Mouse (Mus musculus) midbrain, embryonic 10.5 days (tissue): ENCODE results near the gene Il2rg. TPM values are rescaled to one million over a fixed set of nuclear protein-coding genes. Genes with fewer than 3 reads are reported as not detected.

ENCODE experiments used
- DNase-seq: peaks from one replicate; pipeline ENCODE4 v3.0.0-alpha.2; 2017; ENCODE audit warnings: low spot score
- H3K27ac ChIP-seq: fragments of 300-500 bp; sonication (generic); replicated peaks from 2 replicates; pipeline ENCODE4 v1.5.1; 2016; ENCODE audit warnings: mild to moderate bottlenecking
- H3K27me3 ChIP-seq: fragments of 300-500 bp; sonication (generic); 2 replicates; pipeline ENCODE4 v1.6.1; 2016; ENCODE audit warnings: low read depth, mild to moderate bottlenecking; ENCODE audit not compliant: poor library complexity, severe bottlenecking
- H3K36me3 ChIP-seq: fragments of 300-500 bp; sonication (generic); 2 replicates; pipeline ENCODE4 v1.6.1; 2016; ENCODE audit warnings: mild to moderate bottlenecking, moderate library complexity
- H3K4me1 ChIP-seq: fragments of 300-500 bp; sonication (generic); 2 replicates; pipeline ENCODE4 v1.6.1; 2016
- H3K4me3 ChIP-seq: fragments of 300-500 bp; sonication (generic); 2 replicates; pipeline ENCODE4 v1.5.1; 2016; ENCODE audit warnings: mild to moderate bottlenecking, moderate library complexity
- H3K9me3 ChIP-seq: fragments of 300-500 bp; sonication (generic); replicated peaks from 2 replicates; pipeline ENCODE4 v1.6.1; 2016; ENCODE audit warnings: mild to moderate bottlenecking
- WGBS: fragments of 180-500 bp; shearing (Covaris S2); methylation state at CpG from one replicate; pipeline ENCODE4 v1.1.7; 2016; 5-methylcytosine and 5-hydroxymethylcytosine counted together
- polyA plus RNA-seq: library from polyadenylated mRNA; unstranded; fragments of >200 nt; fragmentation: Nextera tagmentation; extraction: Ambion mirVana; gene quantifications from 2 replicates; pipeline ENCODE4 v1.2.1, GENCODE M21; 2016

Il2rg gene
- polyA plus RNA-seq, 1 experiment from 2014 or later, result 3.0 TPM

DNA sequence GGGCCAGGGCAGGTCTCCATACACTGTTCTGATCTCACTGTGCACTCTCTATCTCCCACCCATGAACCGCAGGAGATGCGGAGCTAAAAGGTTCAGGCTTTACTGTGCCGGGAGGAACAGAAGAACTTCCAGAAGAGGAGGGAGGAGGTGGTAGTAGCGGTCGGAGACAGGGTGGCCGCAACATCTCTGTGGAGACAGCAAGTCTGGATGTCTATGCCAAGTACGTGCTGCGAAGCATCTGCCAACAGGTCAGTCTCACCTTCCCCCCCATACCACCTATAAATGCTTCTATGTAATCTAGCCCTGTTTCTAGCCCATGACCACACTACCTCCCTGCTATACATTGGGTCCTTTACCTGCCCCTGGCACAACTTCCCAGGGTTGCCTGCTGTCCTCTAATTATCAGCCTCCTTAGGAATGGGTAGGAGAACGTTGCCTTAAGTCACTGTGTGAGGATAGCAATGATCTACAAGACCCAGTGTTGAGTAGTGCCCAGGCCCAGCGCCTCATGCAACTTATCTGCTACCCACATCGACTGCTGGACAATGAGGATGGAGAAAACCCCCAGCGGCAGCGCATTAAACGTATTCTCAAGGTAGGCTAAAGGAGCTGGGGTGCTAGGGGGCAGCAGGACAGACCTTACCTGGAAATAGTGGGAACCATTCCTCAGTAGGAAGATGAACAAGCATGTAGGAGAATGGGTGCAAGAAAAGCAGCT is 18.1 kb upstream of the Il2rg start:
- WGBS, result 94% methylated on average over 14 of the region's 14 CpGs
- Histone ChIP-seq H3K36me3 (peaks cover 100% of the 10 kb centered on the region), H3K4me1 (no peaks in the 10 kb centered on the region), H3K9me3 (no peaks in the 10 kb centered on the region), H3K27ac (no peak overlapping the region), H3K27me3 (peaks cover 88% of the 10 kb centered on the region), H3K4me3 (no peak overlapping the region)
- no peak for DNase-seq

DNA sequence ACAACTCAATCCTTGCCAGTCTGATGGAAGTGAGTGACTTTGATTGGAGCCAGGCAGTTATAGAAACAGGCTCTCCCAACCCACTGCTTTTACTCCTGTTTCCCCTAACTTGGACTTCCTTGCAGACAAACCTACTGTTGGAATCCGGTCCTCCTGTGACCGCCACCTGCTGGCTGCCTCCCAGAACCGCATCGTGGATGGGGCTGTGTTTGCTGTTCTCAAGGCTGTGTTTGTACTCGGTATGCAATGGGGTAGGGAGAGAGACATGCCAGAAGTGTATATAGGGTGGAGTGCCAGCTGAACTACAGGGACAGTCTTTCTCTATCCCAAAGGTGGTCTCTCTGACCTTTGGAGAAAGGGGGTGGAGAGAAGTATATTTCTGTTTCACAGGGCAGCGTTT is 17.5 kb upstream of the Il2rg start:
- H3K27me3 ChIP-seq, result peaks cover 91% of the 10 kb centered on the region
- DNase-seq, result peak; percentile 48
- no peaks in the 10 kb centered on the region for H3K4me1 ChIP-seq
- no peak overlapping the region for H3K27ac ChIP-seq
- H3K4me3 ChIP-seq, result no peak overlapping the region
- WGBS, result 41% methylated on average over 6 of the region's 6 CpGs
- H3K36me3 ChIP-seq, result peaks cover 100% of the 10 kb centered on the region
- no peaks in the 10 kb centered on the region for H3K9me3 ChIP-seq

DNA sequence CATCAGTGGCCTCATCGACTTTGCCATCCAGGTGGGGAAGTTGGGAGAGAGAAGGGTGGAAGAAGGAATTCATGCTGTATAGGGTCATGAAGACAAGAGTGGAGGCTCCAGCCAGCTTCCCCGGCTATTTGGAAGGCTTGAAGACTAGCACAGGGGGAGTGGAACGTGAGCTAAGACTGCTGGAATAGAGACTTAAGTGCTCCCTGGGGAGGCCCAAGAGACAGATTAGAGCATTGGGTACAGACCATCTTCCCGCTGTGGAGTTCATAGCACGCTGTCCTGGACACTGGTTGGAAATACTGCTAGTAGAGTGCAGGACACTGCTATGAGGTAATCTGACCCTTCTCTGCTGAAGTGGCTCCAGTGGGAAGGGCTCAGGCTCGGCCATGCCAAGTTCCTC is 14.8 kb upstream of the Il2rg start:
- no peak overlapping the region for H3K4me3 ChIP-seq
- H3K27me3 ChIP-seq, result peaks cover 77% of the 10 kb centered on the region
- H3K36me3 ChIP-seq, result peaks cover 99% of the 10 kb centered on the region
- no peak overlapping the region for H3K27ac ChIP-seq
- 86% methylated on average over 6 of the region's 6 CpGs for WGBS
- no peaks in the 10 kb centered on the region for H3K9me3 ChIP-seq
- no peak for DNase-seq
- no peaks in the 10 kb centered on the region for H3K4me1 ChIP-seq

DNA sequence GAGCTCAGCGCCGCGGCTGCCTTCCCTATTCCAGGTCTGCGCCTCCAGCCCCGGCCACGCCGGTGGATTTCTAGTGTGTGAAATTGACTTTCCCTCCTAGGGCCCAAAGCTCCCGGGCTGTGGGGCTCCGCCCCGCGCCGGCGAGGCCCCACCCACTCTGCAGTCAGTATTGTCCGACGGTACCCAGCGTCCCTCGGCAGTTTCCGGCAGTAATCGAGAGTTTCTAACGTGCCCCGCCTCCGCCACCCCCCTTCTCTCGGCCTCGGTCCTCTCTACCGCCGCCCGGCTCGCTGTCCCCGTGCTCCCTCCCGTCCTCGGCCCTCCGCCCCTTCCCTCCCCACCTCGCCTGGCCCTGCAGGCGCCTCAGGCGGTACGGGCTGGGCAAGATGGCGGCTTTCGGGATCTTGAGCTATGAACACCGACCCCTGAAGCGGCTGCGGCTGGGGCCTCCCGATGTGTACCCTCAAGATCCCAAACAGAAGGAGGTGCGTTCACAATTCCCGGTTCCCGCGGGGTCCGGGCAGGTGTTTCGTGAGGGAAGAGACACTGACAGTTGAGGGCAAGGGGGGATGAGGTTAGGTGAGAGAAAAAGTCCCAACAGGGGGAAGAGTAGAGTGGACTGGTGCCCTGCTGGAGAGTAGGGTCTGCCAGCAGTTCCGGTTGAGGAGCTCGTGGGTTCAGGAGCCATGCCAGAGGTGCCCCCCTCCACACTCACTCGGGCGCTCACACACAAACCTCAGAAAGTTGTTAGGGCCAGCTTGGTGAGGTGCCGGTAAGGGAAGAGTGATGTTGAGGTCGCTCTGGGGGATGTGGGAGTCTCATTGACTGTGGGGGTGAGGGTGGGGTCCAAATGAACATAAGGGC is 6.1 kb upstream of the Il2rg start, which contains the start of gene Med12:
Gene Med12, plus strand, starts transcription at position 156 of the 864 bp plus-strand sequence.
- no peaks in the 10 kb centered on the region for H3K9me3 ChIP-seq
- 16% methylated on average over 51 of the region's 54 CpGs for WGBS

DNA sequence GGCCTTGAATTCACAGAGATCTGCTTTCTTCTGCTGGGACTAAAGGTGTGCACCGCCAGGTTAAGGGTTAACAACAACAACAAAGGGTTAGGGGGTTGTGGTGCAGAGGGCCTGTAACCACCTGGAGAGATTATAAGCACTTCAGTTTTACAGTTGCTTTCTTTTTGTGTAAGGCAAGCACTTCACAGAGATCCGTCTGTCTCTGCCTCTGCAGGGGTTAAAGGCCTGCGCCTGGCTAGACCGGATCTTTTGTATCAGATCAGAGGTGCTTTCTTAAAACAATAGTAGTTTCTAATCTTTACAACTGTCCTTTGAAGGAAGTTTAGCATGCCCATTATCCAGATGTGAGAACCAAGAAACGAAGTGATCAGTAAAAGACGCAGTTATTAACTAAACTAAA is 5.4 kb upstream of the Il2rg start:
- no peak for DNase-seq
- H3K4me3 ChIP-seq, result peak overlapping the region; percentile 65
- 19% methylated on average over 6 of the region's 6 CpGs for WGBS
- peaks cover 11% of the 10 kb centered on the region for H3K4me1 ChIP-seq
- H3K27me3 ChIP-seq, result peaks cover 70% of the 10 kb centered on the region
- no peaks in the 10 kb centered on the region for H3K9me3 ChIP-seq
- peaks cover 27% of the 10 kb centered on the region for H3K36me3 ChIP-seq
- H3K27ac ChIP-seq, result peak overlapping the region; percentile 91

More for the DNA sequence above, 6.1 kb upstream of the Il2rg start, which contains the start of gene Med12:
- peaks cover 64% of the 10 kb centered on the region for H3K27me3 ChIP-seq
- H3K4me3 ChIP-seq, result peak within 1 kb of the TSS; percentile 65
- H3K4me1 ChIP-seq, result peaks cover 11% of the 10 kb centered on the region
- peaks cover 34% of the 10 kb centered on the region for H3K36me3 ChIP-seq
- peak; percentile 88 for DNase-seq
- peak within 1 kb of the TSS; percentile 91 for H3K27ac ChIP-seq

DNA sequence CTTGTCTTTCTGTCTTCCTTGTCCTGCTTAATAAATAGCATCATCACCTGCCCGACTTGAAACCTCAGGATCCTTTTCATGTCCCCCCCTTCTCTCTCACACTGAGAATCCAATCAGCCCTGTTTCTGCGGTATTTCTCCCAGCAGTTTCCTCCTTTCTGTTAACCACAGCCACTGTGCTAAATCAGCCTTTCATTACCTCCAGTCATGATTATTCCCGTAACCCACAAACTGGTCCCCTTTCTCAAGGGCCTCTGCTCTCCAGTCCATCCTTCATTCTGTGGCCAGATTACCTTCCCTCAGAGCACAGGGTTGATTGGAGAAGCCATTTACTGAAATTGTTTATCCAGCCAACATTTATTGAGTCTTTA is 685 bp upstream of the Il2rg start, which contains the start of gene Gm20489:
Gene Gm20489, minus strand, starts transcription at position 269 of the 370 bp plus-strand sequence.
- H3K4me1 ChIP-seq, result peaks cover 4% of the 10 kb centered on the region; the same call in 1 of the 2 replicates
- DNase-seq, result no peak
- WGBS, result 69% methylated on average over 3 of the region's 3 CpGs
- peaks cover 80% of the 10 kb centered on the region for H3K27me3 ChIP-seq
- no peaks in the 10 kb centered on the region for H3K36me3 ChIP-seq
- no peak within 1 kb of the TSS for H3K27ac ChIP-seq
- no peak within 1 kb of the TSS for H3K4me3 ChIP-seq
- no peaks in the 10 kb centered on the region for H3K9me3 ChIP-seq

DNA sequence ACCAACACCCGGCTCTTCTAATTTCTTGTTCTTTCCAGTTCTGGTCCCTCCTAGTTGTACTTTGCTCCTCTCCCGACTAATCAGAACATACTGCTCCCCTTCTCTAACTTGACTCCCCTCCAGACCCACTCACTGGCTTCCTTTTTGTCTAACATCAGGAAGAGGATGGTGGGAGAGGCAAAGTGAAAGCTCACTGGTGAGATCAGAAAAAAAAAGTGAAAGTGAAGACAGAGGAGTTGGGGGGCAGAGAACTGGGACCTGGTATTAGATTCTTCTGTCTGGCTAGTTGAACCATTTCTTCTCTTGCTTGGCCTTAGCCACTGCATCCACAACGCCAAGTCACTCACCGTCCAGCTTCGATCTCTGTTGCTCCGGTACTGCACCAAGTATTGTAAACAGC is 1.4 kb downstream of the Il2rg start:
- WGBS, result 91% methylated on average over 6 of the region's 6 CpGs

DNA sequence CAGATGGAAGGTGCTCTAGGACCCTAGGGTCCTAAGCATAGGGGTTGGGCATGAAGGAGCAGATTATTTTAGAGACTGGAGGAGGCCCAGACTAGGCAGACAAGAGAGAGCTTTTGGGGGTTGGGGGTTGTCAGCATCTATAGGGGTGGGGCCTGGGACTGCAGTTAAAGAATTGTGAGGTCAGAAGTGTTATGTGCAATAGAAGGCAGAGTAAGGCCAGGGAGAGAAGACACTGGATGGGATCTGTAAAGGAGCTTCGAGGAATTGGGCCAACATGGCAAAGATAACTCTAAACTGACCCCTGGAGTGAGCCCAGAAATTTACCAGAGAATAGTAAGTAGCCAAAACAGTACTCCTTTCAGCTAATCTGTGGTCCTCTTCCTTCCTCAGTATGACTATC is 4.2 kb downstream of the Il2rg start, which contains the start of gene Gm614:
Gene Gm614, minus strand, starts transcription at position 101 of the 400 bp plus-strand sequence.
- H3K4me1 ChIP-seq, result peaks cover 14% of the 10 kb centered on the region
- H3K27me3 ChIP-seq, result peaks cover 72% of the 10 kb centered on the region
- DNase-seq, result no peak

More for the DNA sequence above, 1.4 kb downstream of the Il2rg start:
- no peaks in the 10 kb centered on the region for H3K4me1 ChIP-seq
- no peak overlapping the region for H3K27ac ChIP-seq
- H3K27me3 ChIP-seq, result peaks cover 72% of the 10 kb centered on the region
- H3K9me3 ChIP-seq, result no peaks in the 10 kb centered on the region
- H3K36me3 ChIP-seq, result no peaks in the 10 kb centered on the region
- DNase-seq, result no peak
- no peak overlapping the region for H3K4me3 ChIP-seq

DNA sequence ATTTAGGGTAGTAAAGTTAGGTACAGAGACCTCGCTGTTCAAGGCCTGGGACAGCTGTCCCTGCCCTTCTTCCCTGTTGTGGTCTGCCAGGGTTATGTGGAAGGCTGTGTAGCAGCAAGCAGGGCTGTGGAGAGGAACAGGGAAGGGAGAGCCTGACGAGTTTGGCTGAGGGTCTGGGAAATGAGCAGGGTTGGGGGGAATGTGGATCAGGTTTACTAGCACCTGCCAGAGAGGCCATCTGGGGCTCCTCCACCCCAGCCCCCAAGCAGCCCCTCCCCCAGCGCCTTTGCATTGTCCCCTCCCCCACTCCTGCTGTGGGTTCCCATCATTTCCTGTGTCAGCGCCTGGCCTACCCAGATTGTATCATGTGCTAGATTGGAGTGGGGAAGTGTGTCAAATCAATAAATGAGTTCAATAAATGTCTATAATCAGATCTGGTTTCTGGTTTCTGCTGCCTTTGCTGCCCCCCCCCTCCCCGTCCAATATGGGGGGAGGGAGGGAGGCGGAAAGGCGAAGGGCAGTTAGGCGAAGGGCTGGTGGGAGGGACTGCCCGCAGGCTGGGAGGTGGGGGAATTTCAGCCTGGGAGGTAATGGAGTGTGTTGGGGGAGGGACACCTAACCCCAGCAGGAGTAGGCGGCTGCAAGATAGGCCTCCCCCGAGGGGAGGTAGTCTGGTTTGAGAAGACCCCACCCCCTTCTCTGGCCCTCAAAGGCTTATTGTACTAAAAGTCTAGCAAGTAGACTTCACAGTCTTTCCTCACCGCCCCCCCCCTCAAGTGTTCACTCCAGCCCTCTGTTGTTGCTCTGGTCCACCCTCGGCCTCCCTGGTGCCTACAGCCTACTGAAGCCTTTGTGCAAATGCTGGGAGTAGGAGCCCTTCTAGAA is 7.4 kb downstream of the Il2rg start:
- H3K27me3 ChIP-seq, result peaks cover 59% of the 10 kb centered on the region
- WGBS, result 29% methylated on average over 13 of the region's 13 CpGs
- peak; percentile 43 for DNase-seq
- peaks cover 16% of the 10 kb centered on the region for H3K4me1 ChIP-seq
- peaks cover 9% of the 10 kb centered on the region for H3K36me3 ChIP-seq
- H3K4me3 ChIP-seq, result 0 out of 2 replicates have a peak overlapping the region, but pooled peaks have one; percentile 11
- peak overlapping the region; percentile 77 for H3K27ac ChIP-seq
- H3K9me3 ChIP-seq, result no peaks in the 10 kb centered on the region

More for the DNA sequence above, 4.2 kb downstream of the Il2rg start, which contains the start of gene Gm614:
- H3K36me3 ChIP-seq, result no peaks in the 10 kb centered on the region
- H3K9me3 ChIP-seq, result no peaks in the 10 kb centered on the region
- H3K27ac ChIP-seq, result no peak within 1 kb of the TSS
- H3K4me3 ChIP-seq, result no peak within 1 kb of the TSS
- WGBS, result 94% methylated on average over 1 of the region's 1 CpGs

DNA sequence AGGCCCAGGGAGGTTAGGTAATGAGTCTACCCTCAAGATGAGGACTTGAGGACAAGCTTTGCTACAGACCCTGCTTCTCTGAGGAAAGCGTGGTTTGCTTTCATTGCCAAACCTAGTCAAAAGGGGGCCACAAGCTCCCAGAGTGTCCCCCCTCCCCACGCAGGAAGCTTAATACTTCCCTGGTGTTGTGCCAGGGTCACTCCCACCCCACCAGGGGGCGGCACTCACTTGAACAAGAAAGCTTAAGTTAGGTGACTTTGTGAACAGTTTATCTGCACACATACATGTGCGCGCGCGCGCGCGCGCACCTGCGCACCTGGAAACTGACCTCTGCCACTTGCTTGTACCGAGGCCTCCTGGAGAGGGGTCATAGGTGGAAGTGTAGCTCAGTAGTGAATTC is 11.5 kb downstream of the Il2rg start:
- Histone ChIP-seq H3K4me1 (peaks cover 25% of the 10 kb centered on the region), H3K9me3 (no peaks in the 10 kb centered on the region), H3K36me3 (peaks cover 9% of the 10 kb centered on the region), H3K4me3 (no peak overlapping the region), H3K27ac (no peak overlapping the region), H3K27me3 (peaks cover 45% of the 10 kb centered on the region)
- WGBS, result 77% methylated on average over 13 of the region's 13 CpGs
- no peak for DNase-seq

DNA sequence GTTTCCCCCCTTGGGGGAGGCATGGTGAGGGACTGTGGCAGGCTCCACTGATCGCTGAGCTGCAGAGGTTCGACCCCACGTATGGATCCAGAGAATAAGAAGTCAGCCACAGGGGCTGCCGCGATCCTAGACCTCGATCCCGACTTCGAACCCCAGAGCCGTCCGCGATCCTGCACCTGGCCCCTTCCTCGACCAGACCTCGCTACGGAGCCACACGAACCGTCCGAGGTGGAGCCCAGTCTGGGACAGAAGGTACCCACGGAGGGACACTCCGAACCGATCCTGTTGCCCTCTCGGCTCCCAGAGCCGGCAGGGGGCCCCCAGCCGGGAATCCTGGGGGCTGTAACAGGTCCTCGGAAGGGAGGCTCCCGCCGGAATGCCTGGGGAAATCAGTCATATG is 13.3 kb downstream of the Il2rg start:
- WGBS, result 19% methylated on average over 26 of the region's 26 CpGs
- Histone ChIP-seq H3K27ac (peak overlapping the region; percentile 82), H3K27me3 (peaks cover 36% of the 10 kb centered on the region), H3K4me3 (peak overlapping the region; percentile 64), H3K9me3 (no peaks in the 10 kb centered on the region), H3K4me1 (peaks cover 11% of the 10 kb centered on the region), H3K36me3 (peaks cover 9% of the 10 kb centered on the region)
- peak; percentile 32 for DNase-seq
